Mouse (Mus musculus): Measurements from ENCODE around the gene Gjb3. TPM values are rescaled to one million over a fixed set of nuclear protein-coding genes. Genes with fewer than 3 reads are reported as not detected.
A peak's percentile ranks its signal among the peaks of the same experiment; 100 is the strongest.

Gjb3 gene
- polyA plus RNA-seq, 1 experiment = not detected

- peaks cover 33% of the 10 kb centered on the region for H3K27me3 ChIP-seq (replicated peaks)
- H3K36me3 ChIP-seq (replicated peaks; ENCODE audit: low read length) = no peaks in the 10 kb centered on the region
- TF ChIP-seq GATA1 (IDR thresholded peaks at IDR 0.05; ENCODE audit: borderline replicate concordance, low read length) (no peak), FLI1 (IDR thresholded peaks at IDR 0.05; ENCODE audit: low read length) (no peak)
- peaks cover 20% of the 10 kb centered on the region for H3K4me1 ChIP-seq
- no peaks in the 10 kb centered on the region for H3K9me3 ChIP-seq
- H3K4me3 ChIP-seq (replicated peaks) = no peak overlapping the region
Measured at GRCm38 (mm10) chr4:127306915-127307314, 23.7 kb downstream of the Gjb3 start.

DNA sequence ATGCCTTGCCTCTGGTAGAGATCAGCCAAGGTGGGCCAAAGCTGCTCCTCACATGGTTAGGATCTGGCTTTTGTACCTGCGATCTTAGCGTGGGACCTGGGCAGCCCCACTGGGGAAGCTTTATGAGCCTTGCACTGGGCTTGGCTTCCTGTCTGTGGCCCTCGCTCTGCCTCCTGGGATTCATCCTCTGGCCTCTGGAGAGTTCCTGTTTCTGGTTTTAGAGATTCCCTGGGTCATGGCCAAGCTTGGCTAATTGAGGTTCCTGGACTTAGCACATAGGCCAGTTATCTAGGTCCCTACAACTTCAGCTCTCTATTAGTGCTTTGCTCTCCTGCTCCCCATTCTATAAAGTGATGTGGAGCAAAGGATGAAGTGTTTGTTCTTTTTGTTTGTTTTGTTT is 26.8 kb downstream of the Gjb3 start:
- Histone ChIP-seq H3K4me1 (peaks cover 18% of the 10 kb centered on the region), H3K27me3 (replicated peaks) (peaks cover 26% of the 10 kb centered on the region), H3K9me3 (no peaks in the 10 kb centered on the region), H3K36me3 (replicated peaks; ENCODE audit: low read length) (no peaks in the 10 kb centered on the region), H3K4me3 (replicated peaks) (no peak overlapping the region)
- no peak for TF ChIP-seq GATA1 (IDR thresholded peaks at IDR 0.05; ENCODE audit: borderline replicate concordance, low read length)
- TF ChIP-seq FLI1 (IDR thresholded peaks at IDR 0.05; ENCODE audit: low read length) = no peak

GRCm38 (mm10) chr4:127300503-127300902 is 30.1 kb downstream of the Gjb3 start:
- Histone ChIP-seq H3K36me3 (replicated peaks; ENCODE audit: low read length) (no peaks in the 10 kb centered on the region), H3K4me3 (replicated peaks) (no peak overlapping the region)
- TF ChIP-seq GATA1 (IDR thresholded peaks at IDR 0.05; ENCODE audit: borderline replicate concordance, low read length) = no peak
- no peak for TF ChIP-seq FLI1 (IDR thresholded peaks at IDR 0.05; ENCODE audit: low read length)

DNA sequence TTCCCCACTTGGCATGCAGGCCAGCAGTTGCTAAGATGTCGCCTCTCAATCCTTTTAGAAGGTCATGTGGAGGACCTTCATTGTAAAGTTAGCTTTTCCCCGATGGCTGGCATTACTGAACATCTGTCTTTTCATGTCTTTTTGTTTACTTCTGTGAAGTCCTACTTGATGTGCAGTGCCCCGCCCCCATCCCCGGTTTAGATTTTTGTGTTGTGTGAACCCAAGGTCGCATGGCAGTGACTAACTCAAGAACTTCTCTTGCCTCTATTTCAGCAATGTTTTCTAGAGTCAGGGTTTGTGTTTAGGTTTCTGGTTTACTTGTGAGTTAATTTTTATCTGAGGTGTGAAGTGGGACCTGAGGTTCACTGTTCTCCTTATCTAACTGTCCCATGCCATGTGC is 38.0 kb downstream of the Gjb3 start:
- Histone ChIP-seq H3K36me3 (replicated peaks; ENCODE audit: low read length) (no peaks in the 10 kb centered on the region), H3K27me3 (replicated peaks) (peaks cover 26% of the 10 kb centered on the region), H3K4me1 (peaks cover 19% of the 10 kb centered on the region), H3K4me3 (replicated peaks) (no peak overlapping the region), H3K9me3 (peaks cover 20% of the 10 kb centered on the region)
- TF ChIP-seq FLI1 (IDR thresholded peaks at IDR 0.05; ENCODE audit: low read length) (no peak), GATA1 (IDR thresholded peaks at IDR 0.05; ENCODE audit: borderline replicate concordance, low read length) (no peak)

More at GRCm38 (mm10) chr4:127300503-127300902, 30.1 kb downstream of the Gjb3 start:
- no peaks in the 10 kb centered on the region for H3K9me3 ChIP-seq
- peaks cover 10% of the 10 kb centered on the region for H3K4me1 ChIP-seq
- peaks cover 27% of the 10 kb centered on the region for H3K27me3 ChIP-seq (replicated peaks)

- Histone ChIP-seq H3K9me3 (peaks cover 20% of the 10 kb centered on the region), H3K4me1 (peaks cover 39% of the 10 kb centered on the region), H3K4me3 (replicated peaks) (peak overlapping the region; percentile 14), H3K27me3 (replicated peaks) (peaks cover 16% of the 10 kb centered on the region), H3K36me3 (replicated peaks; ENCODE audit: low read length) (no peaks in the 10 kb centered on the region)
- TF ChIP-seq GATA1 (IDR thresholded peaks at IDR 0.05; ENCODE audit: borderline replicate concordance, low read length) (no peak), FLI1 (IDR thresholded peaks at IDR 0.05; ENCODE audit: low read length) (no peak)
Measured at GRCm38 (mm10) chr4:127289039-127289548, 41.5 kb downstream of the Gjb3 start.

DNA sequence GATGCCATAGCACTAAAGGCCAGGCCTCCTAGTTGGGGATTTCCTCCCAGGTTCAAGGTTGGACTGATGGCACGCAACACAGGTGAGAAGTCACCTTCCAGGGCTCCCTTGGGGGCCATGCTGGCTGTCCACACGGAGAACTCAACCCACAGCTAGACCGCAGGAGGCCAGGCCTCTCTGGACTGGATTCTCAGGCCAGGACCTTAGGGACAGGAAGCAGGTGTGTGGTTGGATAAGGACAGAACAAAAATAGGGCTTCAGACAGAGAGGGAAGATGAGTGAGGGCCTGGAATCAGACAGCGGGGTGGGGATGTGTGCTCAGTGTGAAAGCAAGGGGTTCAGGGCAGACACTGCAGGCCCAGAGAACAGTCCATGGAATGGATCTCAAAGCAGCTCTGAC is 43.7 kb downstream of the Gjb3 start:
- H3K4me1 ChIP-seq = peaks cover 36% of the 10 kb centered on the region
- TF ChIP-seq FLI1 (IDR thresholded peaks at IDR 0.05; ENCODE audit: low read length) (no peak), GATA1 (IDR thresholded peaks at IDR 0.05; ENCODE audit: borderline replicate concordance, low read length) (no peak)
- H3K36me3 ChIP-seq (replicated peaks; ENCODE audit: low read length) = no peaks in the 10 kb centered on the region
- H3K4me3 ChIP-seq (replicated peaks) = no peak overlapping the region
- H3K9me3 ChIP-seq = peaks cover 20% of the 10 kb centered on the region
- peaks cover 14% of the 10 kb centered on the region for H3K27me3 ChIP-seq (replicated peaks)

DNA sequence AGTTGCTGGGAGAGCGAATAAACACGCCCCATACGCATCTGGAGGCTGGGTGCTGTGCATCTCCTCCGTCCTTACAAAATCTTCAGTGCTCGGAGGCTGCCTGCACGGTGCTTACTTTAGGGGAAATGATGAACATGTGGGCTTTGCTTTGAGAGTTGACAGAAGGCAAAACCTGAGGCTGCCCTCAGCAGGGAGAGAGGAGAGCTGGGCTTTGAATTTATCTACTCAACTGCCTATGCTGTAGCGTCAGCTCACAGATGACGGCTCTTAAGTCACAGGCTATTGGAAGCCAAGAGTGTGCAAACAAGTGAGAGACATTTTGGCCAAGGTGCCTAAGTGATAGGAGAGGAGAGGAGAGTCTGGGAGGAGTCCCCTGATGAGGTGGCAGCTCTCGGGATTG is 51.4 kb downstream of the Gjb3 start:
- no peak for TF ChIP-seq FLI1 (IDR thresholded peaks at IDR 0.05; ENCODE audit: low read length)
- Histone ChIP-seq H3K27me3 (replicated peaks) (peaks cover 33% of the 10 kb centered on the region), H3K9me3 (no peaks in the 10 kb centered on the region), H3K36me3 (replicated peaks; ENCODE audit: low read length) (no peaks in the 10 kb centered on the region), H3K4me1 (peaks cover 14% of the 10 kb centered on the region), H3K4me3 (replicated peaks) (no peak overlapping the region)

DNA sequence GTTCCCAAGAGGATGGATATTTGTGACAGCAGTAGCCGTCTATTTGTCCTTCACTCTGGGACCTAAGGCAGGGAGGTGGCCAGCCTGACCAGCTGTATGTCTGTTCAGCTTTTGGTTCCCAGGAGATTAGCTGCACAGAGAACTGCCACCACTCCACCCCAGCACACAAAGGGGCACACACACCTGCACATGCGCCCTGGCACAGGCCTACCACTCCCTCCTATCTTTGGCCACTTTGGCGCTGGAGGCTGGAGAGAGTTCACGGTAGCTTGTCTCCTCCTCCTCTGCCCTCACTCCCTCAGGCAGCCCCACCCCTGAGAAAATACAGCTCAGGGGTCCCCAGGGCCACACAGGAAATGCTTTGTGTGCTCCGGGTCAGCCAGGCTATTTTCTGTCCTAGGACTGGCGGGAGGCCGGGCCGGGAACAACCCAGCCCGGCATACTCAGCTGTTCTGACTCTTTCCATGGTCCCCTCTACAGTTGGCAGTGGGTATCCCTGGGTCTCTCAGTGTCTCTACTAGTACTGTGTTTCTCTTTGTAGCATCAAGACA is 52.1 kb downstream of the Gjb3 start:
- H3K4me3 ChIP-seq (replicated peaks) = no peak overlapping the region
- no peaks in the 10 kb centered on the region for H3K9me3 ChIP-seq
- peaks cover 14% of the 10 kb centered on the region for H3K4me1 ChIP-seq
- no peak for TF ChIP-seq FLI1 (IDR thresholded peaks at IDR 0.05; ENCODE audit: low read length)
- TF ChIP-seq GATA1 (IDR thresholded peaks at IDR 0.05; ENCODE audit: borderline replicate concordance, low read length) = no peak
- H3K27me3 ChIP-seq (replicated peaks) = peaks cover 33% of the 10 kb centered on the region
- H3K36me3 ChIP-seq (replicated peaks; ENCODE audit: low read length) = no peaks in the 10 kb centered on the region

Other genes starting within 250 kb of the Gjb3 start
- 2.2 TPM in 1 of 2 replicates, not detected in the other for gene Tmem35b, start 207.2 kb downstream of the Gjb3 start, polyA plus RNA-seq (2012; ENCODE audit: insufficient read depth, low replicate concordance)
- gene Dlgap3, start 161.6 kb downstream of the Gjb3 start, polyA plus RNA-seq (2012; ENCODE audit: insufficient read depth, low replicate concordance) = 0.07 and 2.0 TPM in 2 replicates
- gene Smim12, start 87.1 kb downstream of the Gjb3 start, polyA plus RNA-seq (2012; ENCODE audit: insufficient read depth, low replicate concordance) = 10.2 and 60.3 TPM in 2 replicates
- gene Gja4, start 16.8 kb downstream of the Gjb3 start, polyA plus RNA-seq (2012; ENCODE audit: insufficient read depth, low replicate concordance) = 0.72 and 5.4 TPM in 2 replicates
- not detected in 2 replicates for gene Gjb4, start 23.2 kb upstream of the Gjb3 start, polyA plus RNA-seq (2012; ENCODE audit: insufficient read depth, low replicate concordance)
- gene Gjb5, start 27.3 kb upstream of the Gjb3 start, polyA plus RNA-seq (2012; ENCODE audit: insufficient read depth, low replicate concordance) = not detected in 2 replicates

All from megakaryocyte, embryonic 14.5 days (primary cell).